12 mouse cellular contexts compared by ENCODE assay signal in genomic region chr10:122829801-122830217, GRCm38 (mm10).
DNase-seq lines count a peak whose midpoint lies in the region; ATAC-seq and TF ChIP-seq lines count a peak whose summit lies in the region.
"Had no signal": no experiment of that assay in that cellular context is flagged by ENCODE, and none has a peak within 500 bp of the region (broad histone marks: within the 10 kb centered on the region; RNA-seq: fewer than 3 reads in every experiment).

No protein-coding gene starts in this region.

- H3K27me3 ChIP-seq in heart, embryonic 11.5 days (ENCODE audit: control insufficient read depth, insufficient read depth, low read length): no peaks in the 10 kb centered on the region
- no peaks in the 10 kb centered on the region for H3K27me3 ChIP-seq in heart, embryonic 13.5 days (replicated peaks)
- H3K27me3 ChIP-seq: hindbrain, embryonic 12.5 days had no signal

- no peak overlapping the region for H3K4me3 ChIP-seq in heart, embryonic 11.5 days (ENCODE audit: low read depth, low read length)
- no peak overlapping the region for H3K4me3 ChIP-seq in lung, adult 2 months (replicated peaks; ENCODE audit: extremely low read depth, low read depth, low read length)
- H3K4me3 ChIP-seq in heart, embryonic 13.5 days: no peak overlapping the region
- H3K4me3 ChIP-seq: erythroblast, embryonic 14.5 days; hindbrain, embryonic 12.5 days had no signal

- no peaks in the 10 kb centered on the region for H3K36me3 ChIP-seq in heart, embryonic 11.5 days (ENCODE audit: control insufficient read depth, insufficient read depth, low read length)
- H3K36me3 ChIP-seq in heart, embryonic 13.5 days: no peaks in the 10 kb centered on the region
- H3K36me3 ChIP-seq: hindbrain, embryonic 12.5 days had no signal

- TF ChIP-seq POLR2A in lung, adult 2 months (IDR thresholded peaks at IDR 0.05; ENCODE audit: borderline replicate concordance, extremely low read depth, low read depth, low read length): no peak

- no peak overlapping the region for H3K27ac ChIP-seq in heart, embryonic 11.5 days (ENCODE audit: low read depth, low read length)
- peak overlapping the region; percentile 63 for H3K27ac ChIP-seq in heart, embryonic 13.5 days (replicated peaks)
- H3K27ac ChIP-seq: hindbrain, embryonic 12.5 days had no signal

- H3K4me1 ChIP-seq in heart, embryonic 11.5 days (ENCODE audit: control insufficient read depth, insufficient read depth, low read length): peaks cover 7% of the 10 kb centered on the region
- no peaks in the 10 kb centered on the region; the same call in 1 of the 2 replicates for H3K4me1 ChIP-seq in lung, adult 2 months (ENCODE audit: control insufficient read depth, insufficient read depth, low read length)
- H3K4me1 ChIP-seq in heart, embryonic 13.5 days: peaks cover 26% of the 10 kb centered on the region

- WGBS in heart, embryonic 11.5 days (ENCODE audit: insufficient replicate concordance): 45% methylated on average over 3 of the region's 3 CpGs
- WGBS in lung, adult 2 months: 57% methylated on average over 3 of the region's 3 CpGs
- WGBS in heart, embryonic 13.5 days: 30% methylated on average over 3 of the region's 3 CpGs

- 0 out of 2 replicates have a peak, but pooled peaks cover 3% of the 10 kb centered on the region for H3K9me3 ChIP-seq in heart, embryonic 11.5 days (replicated peaks; ENCODE audit: control insufficient read depth, low read length)
- H3K9me3 ChIP-seq in heart, embryonic 13.5 days: peaks cover 4% of the 10 kb centered on the region; the same call in 1 of the 2 replicates
- H3K9me3 ChIP-seq: hindbrain, embryonic 12.5 days had no signal

- no peak overlapping the region for H3K9ac ChIP-seq in heart, embryonic 11.5 days (ENCODE audit: low read depth, low read length)
- peak overlapping the region; percentile 62 for H3K9ac ChIP-seq in heart, embryonic 13.5 days
- H3K9ac ChIP-seq: hindbrain, embryonic 12.5 days had no signal

- no peak for TF ChIP-seq CTCF in lung, adult 2 months (IDR thresholded peaks at IDR 0.05; ENCODE audit: insufficient read depth, low read length)

- ATAC-seq in heart, embryonic 11.5 days (replicated peaks; ENCODE audit: insufficient number of reproducible peaks, low FRiP score, low TSS enrichment): no peak
- no peak for ATAC-seq in heart, embryonic 13.5 days (ENCODE audit: extremely low read depth, insufficient number of reproducible peaks, low FRiP score, low TSS enrichment)
- ATAC-seq in inflammation-experienced regulatory T-cells, adult 6 months: no peak

- DNase-seq in heart, adult 11 months: peak; percentile 91
- peak; percentile 58 for DNase-seq in lung, postnatal 10 days
- DNase-seq in lung, adult 2 months: no peak
- DNase-seq in frontal cortex, postnatal 36 days (ENCODE audit: low spot score in 2 of 2): no peak
- DNase-seq in left cerebral cortex, adult 9 months (ENCODE audit: low spot score in 2 of 2): no peak
- DNase-seq: kidney, postnatal 25 days; spleen, adult 18-20 months had no signal

- H3K4me2 ChIP-seq in heart, embryonic 11.5 days: no peak overlapping the region
- peak overlapping the region; percentile 2; the same call in 1 of the 2 replicates for H3K4me2 ChIP-seq in heart, embryonic 13.5 days
- H3K4me2 ChIP-seq: hindbrain, embryonic 12.5 days had no signal

Comparison
In these comparisons a context has a peak if more than half of its experiments do, and no peak if none do; other contexts are left out.
1. DNase-seq: peak in heart, adult 11 months (single experiment) and lung, postnatal 10 days (single experiment); none in lung, adult 2 months (single experiment), frontal cortex, postnatal 36 days (0 of 2) and left cerebral cortex, adult 9 months (0 of 2).